Mouse (Mus musculus) cerebellum, adult 2 months (tissue): ENCODE measurements around the gene Dnajc28.

Experiments
- CTCF ChIP-seq: fragments of 200-500 bp; IDR thresholded peaks from 2 replicates; pipeline ENCODE4 v1.5.1; 2011; ENCODE audit warnings: low read depth, mild to moderate bottlenecking, control low read depth, low read length, moderate library complexity, borderline replicate concordance; ENCODE audit not compliant: insufficient read depth
- POLR2A ChIP-seq: fragments of 200-500 bp; IDR thresholded peaks from 2 replicates; pipeline ENCODE4 v1.6.1; 2011; ENCODE audit warnings: low read length, control low read depth, borderline replicate concordance; ENCODE audit not compliant: insufficient read depth

GRCm38 (mm10) chr16:91648220-91648550 lies 29.4 kb upstream of the Dnajc28 start:
- no peak for TF ChIP-seq CTCF
- TF ChIP-seq POLR2A, result no peak
